Mouse (Mus musculus): ENCODE data around the gene Mrgprd. TPM values are rescaled to one million over a fixed set of nuclear protein-coding genes. Genes with fewer than 3 reads are reported as not detected.

Gene Mrgprd
- polyA plus RNA-seq (2015; fragmentation: Nextera tagmentation; extraction: Ambion mirVana), result not detected in 2 replicates

- WGBS, result 82% methylated on average over 6 of the region's 6 CpGs
- no peaks in the 10 kb centered on the region for H3K4me1 ChIP-seq (ENCODE audit: insufficient read depth, low read depth, low read length)
- H3K27me3 ChIP-seq (replicated peaks; ENCODE audit: insufficient read depth, low read length), result no peaks in the 10 kb centered on the region
- DNase-seq (ENCODE audit: low spot score) (no peak), ATAC-seq (no peak)
- H3K36me3 ChIP-seq (ENCODE audit: insufficient read depth, low read length), result no peaks in the 10 kb centered on the region
- no peak for TF ChIP-seq CTCF (IDR thresholded peaks at IDR 0.05)
- TF ChIP-seq EP300 (IDR thresholded peaks at IDR 0.05), result no peak
- H3K4me2 ChIP-seq (replicated peaks; ENCODE audit: low read depth, low read length), result no peak within 1 kb of the TSS
- H3K4me3 ChIP-seq (ENCODE audit: low read depth, low read length), result no peak within 1 kb of the TSS
- H3K27ac ChIP-seq (ENCODE audit: low read length), result no peak within 1 kb of the TSS
- no peaks in the 10 kb centered on the region for H3K9me3 ChIP-seq (ENCODE audit: low read length)
- no peak within 1 kb of the TSS for H3K9ac ChIP-seq (replicated peaks; ENCODE audit: low read depth)
Observed at GRCm38 (mm10) chr7:145314785-145315411, at the start of gene Mrgprd. TSS of gene Mrgprd (plus strand) at chr7:145314835.

- DNase-seq (ENCODE audit: low spot score), result no peak
- WGBS, result 85% methylated on average over 2 of the region's 2 CpGs
- no peaks in the 10 kb centered on the region for H3K9me3 ChIP-seq (ENCODE audit: low read length)
- H3K36me3 ChIP-seq (ENCODE audit: insufficient read depth, low read length), result peaks cover 20% of the 10 kb centered on the region
- TF ChIP-seq EP300 (IDR thresholded peaks at IDR 0.05) (no peak), CTCF (IDR thresholded peaks at IDR 0.05) (no peak)
- no peak overlapping the region for H3K4me2 ChIP-seq (replicated peaks; ENCODE audit: low read depth, low read length)
- no peak overlapping the region for H3K27ac ChIP-seq (ENCODE audit: low read length)
- H3K9ac ChIP-seq (replicated peaks; ENCODE audit: low read depth), result no peak overlapping the region
- ATAC-seq, result peak; percentile 30
- no peaks in the 10 kb centered on the region for H3K27me3 ChIP-seq (replicated peaks; ENCODE audit: insufficient read depth, low read length)
- no peak overlapping the region for H3K4me3 ChIP-seq (ENCODE audit: low read depth, low read length)
- no peaks in the 10 kb centered on the region for H3K4me1 ChIP-seq (ENCODE audit: insufficient read depth, low read depth, low read length)
Observed at GRCm38 (mm10) chr7:145266011-145266410, 48.6 kb upstream of the Mrgprd start.

GRCm38 (mm10) chr7:145268890-145269289 lies 45.7 kb upstream of the Mrgprd start:
- Histone ChIP-seq H3K4me3 (ENCODE audit: low read depth, low read length) (no peak overlapping the region), H3K4me2 (replicated peaks; ENCODE audit: low read depth, low read length) (no peak overlapping the region), H3K4me1 (ENCODE audit: insufficient read depth, low read depth, low read length) (no peaks in the 10 kb centered on the region), H3K27ac (ENCODE audit: low read length) (no peak overlapping the region), H3K36me3 (ENCODE audit: insufficient read depth, low read length) (peaks cover 31% of the 10 kb centered on the region), H3K9me3 (ENCODE audit: low read length) (no peaks in the 10 kb centered on the region), H3K9ac (replicated peaks; ENCODE audit: low read depth) (no peak overlapping the region), H3K27me3 (replicated peaks; ENCODE audit: insufficient read depth, low read length) (no peaks in the 10 kb centered on the region)
- WGBS, result 87% methylated on average over 7 of the region's 7 CpGs
- ATAC-seq (no peak), DNase-seq (ENCODE audit: low spot score) (no peak)
- TF ChIP-seq EP300 (IDR thresholded peaks at IDR 0.05) (no peak), CTCF (IDR thresholded peaks at IDR 0.05) (no peak)

GRCm38 (mm10) chr7:145270955-145271354 lies 43.7 kb upstream of the Mrgprd start:
- Histone ChIP-seq H3K4me1 (ENCODE audit: insufficient read depth, low read depth, low read length) (no peaks in the 10 kb centered on the region), H3K36me3 (ENCODE audit: insufficient read depth, low read length) (peaks cover 37% of the 10 kb centered on the region), H3K9ac (replicated peaks; ENCODE audit: low read depth) (no peak overlapping the region), H3K4me2 (replicated peaks; ENCODE audit: low read depth, low read length) (no peak overlapping the region), H3K9me3 (ENCODE audit: low read length) (no peaks in the 10 kb centered on the region), H3K27ac (ENCODE audit: low read length) (no peak overlapping the region), H3K27me3 (replicated peaks; ENCODE audit: insufficient read depth, low read length) (no peaks in the 10 kb centered on the region), H3K4me3 (ENCODE audit: low read depth, low read length) (no peak overlapping the region)
- no peak for ATAC-seq
- TF ChIP-seq EP300 (IDR thresholded peaks at IDR 0.05) (no peak), CTCF (IDR thresholded peaks at IDR 0.05) (no peak)
- no peak for DNase-seq (ENCODE audit: low spot score)
- WGBS, result 90% methylated on average over 5 of the region's 5 CpGs

- Histone ChIP-seq H3K4me3 (ENCODE audit: low read depth, low read length) (no peak overlapping the region), H3K27me3 (replicated peaks; ENCODE audit: insufficient read depth, low read length) (no peaks in the 10 kb centered on the region), H3K9me3 (ENCODE audit: low read length) (no peaks in the 10 kb centered on the region), H3K4me2 (replicated peaks; ENCODE audit: low read depth, low read length) (no peak overlapping the region), H3K9ac (replicated peaks; ENCODE audit: low read depth) (no peak overlapping the region), H3K4me1 (ENCODE audit: insufficient read depth, low read depth, low read length) (no peaks in the 10 kb centered on the region), H3K27ac (ENCODE audit: low read length) (no peak overlapping the region), H3K36me3 (ENCODE audit: insufficient read depth, low read length) (peaks cover 34% of the 10 kb centered on the region)
- TF ChIP-seq CTCF (IDR thresholded peaks at IDR 0.05) (no peak), EP300 (IDR thresholded peaks at IDR 0.05) (no peak)
- 77% methylated on average over 3 of the region's 3 CpGs for WGBS
- ATAC-seq (no peak), DNase-seq (ENCODE audit: low spot score) (no peak)
Observed at GRCm38 (mm10) chr7:145275488-145275887, 39.1 kb upstream of the Mrgprd start.

GRCm38 (mm10) chr7:145281396-145281795 lies 33.2 kb upstream of the Mrgprd start:
- H3K36me3 ChIP-seq (ENCODE audit: insufficient read depth, low read length), result peaks cover under 1% of the 10 kb centered on the region
- H3K4me2 ChIP-seq (replicated peaks; ENCODE audit: low read depth, low read length), result peak overlapping the region; percentile 66
- TF ChIP-seq CTCF (IDR thresholded peaks at IDR 0.05) (no peak), EP300 (IDR thresholded peaks at IDR 0.05) (no peak)
- H3K27ac ChIP-seq (ENCODE audit: low read length), result no peak overlapping the region
- H3K4me3 ChIP-seq (ENCODE audit: low read depth, low read length), result no peak overlapping the region
- H3K9ac ChIP-seq (replicated peaks; ENCODE audit: low read depth), result no peak overlapping the region
- DNase-seq (ENCODE audit: low spot score), result peak; percentile 51
- H3K27me3 ChIP-seq (replicated peaks; ENCODE audit: insufficient read depth, low read length), result no peaks in the 10 kb centered on the region
- no peak for ATAC-seq
- H3K4me1 ChIP-seq (ENCODE audit: insufficient read depth, low read depth, low read length), result peaks cover 8% of the 10 kb centered on the region; the same call in 1 of the 2 replicates
- no peaks in the 10 kb centered on the region for H3K9me3 ChIP-seq (ENCODE audit: low read length)
- WGBS, result 64% methylated on average over 4 of the region's 4 CpGs
